Mouse (Mus musculus) myocyte (in vitro differentiated cells): ENCODE data around the gene Ccser1. TPM values are rescaled to one million over a fixed set of nuclear protein-coding genes. Genes with fewer than 3 reads are reported as not detected.

Experiments used
- H3K27me3 ChIP-seq: one replicate; pipeline ENCODE4 v1.6.1; 2011; ENCODE audit not compliant: control insufficient read depth, insufficient read depth, insufficient read length
- H3K36me3 ChIP-seq: one replicate; pipeline ENCODE4 v1.6.1; 2011; ENCODE audit not compliant: control insufficient read depth, insufficient read depth
- H3K4me2 ChIP-seq: one replicate; pipeline ENCODE4 v1.6.1; 2011; ENCODE audit warnings: low read depth, control low read depth
- H3K4me3 ChIP-seq: one replicate; pipeline ENCODE4 v1.5.1; 2011; ENCODE audit warnings: mild to moderate bottlenecking, control low read depth, moderate library complexity
- H3K79me2 ChIP-seq: one replicate; pipeline ENCODE4 v1.6.1; 2011; ENCODE audit not compliant: control insufficient read depth, insufficient read depth
- H3ac ChIP-seq: one replicate; pipeline ENCODE4 v1.6.1; 2011; ENCODE audit not compliant: control insufficient read depth, insufficient read length
- CEBPB ChIP-seq: IDR thresholded peaks from 2 replicates; pipeline ENCODE4 v1.6.1; 2011; ENCODE audit warnings: mild to moderate bottlenecking, moderate library complexity; ENCODE audit not compliant: poor library complexity, insufficient read depth, severe bottlenecking
- E2F4 ChIP-seq: IDR thresholded peaks from one replicate; pipeline ENCODE4 v1.6.1; 2011; ENCODE audit warnings: mild to moderate bottlenecking, control low read depth, moderate library complexity; ENCODE audit not compliant: insufficient read depth
- MAX ChIP-seq: IDR thresholded peaks from one replicate; pipeline ENCODE4 v1.6.1; 2011; ENCODE audit warnings: low read depth, mild to moderate bottlenecking, control low read depth
- MYOD1 ChIP-seq, 3 experiments: IDR thresholded peaks; one replicate each; pipeline ENCODE4 v1.6.1; 2011; ENCODE audit warnings: control low read depth in 2 of 3, low read depth in 2 of 3, mild to moderate bottlenecking in 2 of 3, moderate library complexity in 1 of 3; ENCODE audit not compliant: insufficient read length in 2 of 3, control insufficient read depth in 1 of 3
- MYOG ChIP-seq, 3 experiments: IDR thresholded peaks; one replicate each; pipeline ENCODE4 v1.6.1; 2011; ENCODE audit warnings: control low read depth in 2 of 3, low read depth in 2 of 3, mild to moderate bottlenecking in 2 of 3; ENCODE audit not compliant: insufficient read length in 2 of 3, control insufficient read depth in 1 of 3, insufficient read depth in 1 of 3
- POLR2A ChIP-seq: IDR thresholded peaks from one replicate; pipeline ENCODE4 v1.6.1; 2011; ENCODE audit warnings: low read depth, mild to moderate bottlenecking, control low read depth, moderate library complexity; ENCODE audit not compliant: insufficient read length
- POLR2AphosphoS2 ChIP-seq: IDR thresholded peaks from one replicate; pipeline ENCODE4 v1.6.1; 2011; ENCODE audit warnings: low read depth, control low read depth; ENCODE audit not compliant: insufficient read length
- REST ChIP-seq: IDR thresholded peaks from one replicate; pipeline ENCODE4 v1.6.1; 2011; ENCODE audit warnings: mild to moderate bottlenecking, control low read depth, moderate library complexity; ENCODE audit not compliant: insufficient read depth, insufficient read length
- SRF ChIP-seq: IDR thresholded peaks from one replicate; pipeline ENCODE4 v1.6.1; 2011; ENCODE audit warnings: low read depth; ENCODE audit not compliant: control insufficient read depth, insufficient read length
- TCF12 ChIP-seq: IDR thresholded peaks from one replicate; pipeline ENCODE4 v1.6.1; 2011; ENCODE audit warnings: mild to moderate bottlenecking, control low read depth; ENCODE audit not compliant: poor library complexity, insufficient read depth, severe bottlenecking
- TCF3 ChIP-seq: IDR thresholded peaks from one replicate; pipeline ENCODE4 v1.6.1; 2011; ENCODE audit warnings: low read depth, control low read depth; ENCODE audit not compliant: insufficient read length
- USF1 ChIP-seq: IDR thresholded peaks from one replicate; pipeline ENCODE4 v1.6.1; 2011; ENCODE audit warnings: low read depth, mild to moderate bottlenecking, control low read depth, moderate library complexity
- polyA plus RNA-seq: library from polyadenylated mRNA; unstranded; fragments of >200 nt; fragmentation: generic; extraction: Trizol; gene quantifications from one replicate; pipeline ENCODE4 v1.2.1, GENCODE M21; 2012; ENCODE audit warnings: missing spikeins

Ccser1 gene
- polyA plus RNA-seq, 1 experiment: 0.52 TPM

DNA sequence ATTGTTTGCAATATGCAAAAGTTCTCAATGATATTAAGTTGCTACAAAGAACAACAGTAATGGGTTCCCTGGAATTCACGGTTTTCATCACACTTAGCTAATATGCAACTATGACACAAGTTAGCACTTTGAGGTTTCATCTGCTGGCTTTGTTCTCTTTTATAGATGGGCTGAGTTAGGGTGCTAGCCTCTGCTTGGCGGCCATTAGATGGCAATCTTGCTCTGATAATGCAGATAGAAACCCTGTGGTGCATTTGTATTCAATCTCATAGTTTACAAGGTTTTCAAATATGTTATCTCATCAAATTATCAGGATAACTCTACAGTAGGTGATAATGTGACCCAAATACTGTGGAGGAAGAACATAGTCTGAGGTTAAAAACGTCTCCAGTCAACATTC lies 202.4 kb downstream of the Ccser1 start:
- Histone ChIP-seq H3K36me3 (no peaks in the 10 kb centered on the region), H3K27me3 (no peaks in the 10 kb centered on the region), H3K4me2 (no peak overlapping the region), H3ac (no peak overlapping the region), H3K79me2 (no peaks in the 10 kb centered on the region), H3K4me3 (no peak overlapping the region)
- TF ChIP-seq TCF3 (no peak), POLR2A (no peak), POLR2AphosphoS2 (no peak)

DNA sequence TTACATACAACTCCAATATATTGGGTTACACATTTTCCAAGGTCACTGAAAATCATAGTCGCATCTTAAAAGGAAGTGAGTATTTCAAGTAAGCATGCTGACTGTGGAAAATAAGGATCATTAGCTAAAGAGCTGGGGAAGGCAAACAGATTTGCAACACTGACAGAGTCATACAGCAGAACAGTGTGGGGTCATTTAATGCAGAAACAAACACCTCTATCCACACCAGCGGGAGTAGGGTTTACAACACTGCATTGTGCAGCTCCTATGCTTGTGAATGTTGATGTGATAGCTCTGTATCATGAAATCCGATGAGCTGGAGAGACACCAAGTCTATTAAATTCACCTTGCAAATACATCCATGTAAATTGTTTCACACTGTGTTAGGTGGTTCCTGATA lies 202.9 kb downstream of the Ccser1 start:
- Histone ChIP-seq H3K4me3 (no peak overlapping the region), H3K79me2 (no peaks in the 10 kb centered on the region), H3K27me3 (no peaks in the 10 kb centered on the region), H3K36me3 (no peaks in the 10 kb centered on the region), H3ac (no peak overlapping the region), H3K4me2 (no peak overlapping the region)
- TF ChIP-seq POLR2A (no peak), CEBPB (no peak), MYOG (IDR thresholded peaks at IDR 0.05; ENCODE audit: control insufficient read depth in 1 of 3, insufficient read depth in 1 of 3, insufficient read length in 2 of 3, low read depth in 2 of 3) (no peak)

DNA sequence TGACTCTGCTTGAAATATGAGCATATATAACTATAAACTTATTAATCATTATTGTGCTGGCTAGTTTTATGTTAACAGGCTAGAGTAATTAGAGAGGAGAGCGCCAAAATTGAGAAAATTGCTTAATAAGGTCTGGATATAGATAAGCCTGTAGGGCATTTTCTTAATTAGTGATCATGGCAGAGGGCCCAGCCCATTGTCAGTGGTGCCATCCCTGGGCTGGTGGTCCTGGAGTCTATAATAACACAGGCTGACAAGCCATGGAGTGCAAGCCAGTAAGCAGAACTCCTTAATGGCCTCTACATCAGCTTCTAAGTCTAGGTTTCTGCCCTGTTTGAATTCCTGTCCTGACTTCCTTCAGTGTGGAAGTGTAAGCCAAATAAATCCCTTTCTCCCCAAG lies 206.9 kb downstream of the Ccser1 start:
- H3K36me3 ChIP-seq: no peaks in the 10 kb centered on the region
- H3K79me2 ChIP-seq: no peaks in the 10 kb centered on the region
- TF ChIP-seq POLR2AphosphoS2 (no peak), USF1 (no peak), TCF3 (no peak), CEBPB (no peak), SRF (no peak), REST (no peak), MYOG (IDR thresholded peaks at IDR 0.05; ENCODE audit: control insufficient read depth in 1 of 3, insufficient read depth in 1 of 3, insufficient read length in 2 of 3, low read depth in 2 of 3) (no peak), MAX (no peak), MYOD1 (IDR thresholded peaks at IDR 0.05; ENCODE audit: control insufficient read depth in 1 of 3, insufficient read length in 2 of 3, low read depth in 2 of 3) (no peak), POLR2A (no peak), E2F4 (no peak), TCF12 (no peak)

GRCm38 (mm10) chr6:61427490-61427889 lies 247.4 kb downstream of the Ccser1 start:
- no peak for TF ChIP-seq POLR2A
- TF ChIP-seq REST: no peak
- TF ChIP-seq TCF12: no peak
- no peak for TF ChIP-seq E2F4
- no peak for TF ChIP-seq TCF3
- no peak for TF ChIP-seq SRF
- no peak for TF ChIP-seq MYOG (IDR thresholded peaks at IDR 0.05; ENCODE audit: control insufficient read depth in 1 of 3, insufficient read depth in 1 of 3, insufficient read length in 2 of 3, low read depth in 2 of 3)
- TF ChIP-seq USF1: no peak
- TF ChIP-seq CEBPB: no peak
- TF ChIP-seq POLR2AphosphoS2: no peak
- no peak for TF ChIP-seq MAX
- TF ChIP-seq MYOD1 (IDR thresholded peaks at IDR 0.05; ENCODE audit: control insufficient read depth in 1 of 3, insufficient read length in 2 of 3, low read depth in 2 of 3): no peak
- Histone ChIP-seq H3K79me2 (no peaks in the 10 kb centered on the region), H3K4me2 (no peak overlapping the region), H3K27me3 (no peaks in the 10 kb centered on the region), H3K36me3 (no peaks in the 10 kb centered on the region), H3ac (no peak overlapping the region), H3K4me3 (no peak overlapping the region)

More for the DNA sequence above, 206.9 kb downstream of the Ccser1 start:
- Histone ChIP-seq H3K4me3 (no peak overlapping the region), H3K27me3 (no peaks in the 10 kb centered on the region), H3K4me2 (no peak overlapping the region), H3ac (no peak overlapping the region)

GRCm38 (mm10) chr6:61430881-61431725 lies 251.0 kb downstream of the Ccser1 start:
- Histone ChIP-seq H3K4me2 (no peak overlapping the region), H3ac (no peak overlapping the region), H3K4me3 (no peak overlapping the region), H3K36me3 (no peaks in the 10 kb centered on the region), H3K27me3 (no peaks in the 10 kb centered on the region), H3K79me2 (no peaks in the 10 kb centered on the region)
- no peak for TF ChIP-seq SRF
- no peak for TF ChIP-seq MAX
- TF ChIP-seq USF1: no peak
- no peak for TF ChIP-seq TCF12
- no peak for TF ChIP-seq REST
- no peak for TF ChIP-seq POLR2AphosphoS2
- TF ChIP-seq E2F4: no peak
- no peak for TF ChIP-seq MYOD1 (IDR thresholded peaks at IDR 0.05; ENCODE audit: control insufficient read depth in 1 of 3, insufficient read length in 2 of 3, low read depth in 2 of 3)
- no peak for TF ChIP-seq TCF3
